Mouse (Mus musculus): Measurements from ENCODE around the gene Dnah14. TPM values are rescaled to one million over a fixed set of nuclear protein-coding genes. Genes with fewer than 3 reads are reported as not detected.

Dnah14 gene
- polyA plus RNA-seq, 1 experiment from 2014 or later, result 1.2 TPM

DNA sequence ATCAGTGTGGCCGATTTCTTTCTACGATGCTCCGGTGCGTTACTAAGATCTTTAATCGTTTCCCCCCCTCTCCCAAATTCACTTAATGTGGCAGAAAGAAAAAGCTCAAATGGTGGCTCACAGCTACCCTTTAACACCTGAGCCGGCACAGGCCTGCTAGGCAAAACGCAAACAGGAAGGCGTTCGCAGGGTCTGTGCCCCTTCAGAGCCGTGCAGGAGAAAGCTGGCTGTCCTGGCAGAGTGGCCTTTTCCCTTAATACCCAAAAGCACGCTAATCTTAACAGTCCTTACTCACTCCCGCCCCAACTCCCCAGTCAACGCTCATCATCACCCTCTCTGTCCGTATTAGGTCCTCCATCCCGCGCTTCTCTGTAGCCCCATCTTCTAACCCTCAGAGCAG is 265.0 kb downstream of the Dnah14 start:
- ATAC-seq (ENCODE audit: low FRiP score, low TSS enrichment), result no peak

DNA sequence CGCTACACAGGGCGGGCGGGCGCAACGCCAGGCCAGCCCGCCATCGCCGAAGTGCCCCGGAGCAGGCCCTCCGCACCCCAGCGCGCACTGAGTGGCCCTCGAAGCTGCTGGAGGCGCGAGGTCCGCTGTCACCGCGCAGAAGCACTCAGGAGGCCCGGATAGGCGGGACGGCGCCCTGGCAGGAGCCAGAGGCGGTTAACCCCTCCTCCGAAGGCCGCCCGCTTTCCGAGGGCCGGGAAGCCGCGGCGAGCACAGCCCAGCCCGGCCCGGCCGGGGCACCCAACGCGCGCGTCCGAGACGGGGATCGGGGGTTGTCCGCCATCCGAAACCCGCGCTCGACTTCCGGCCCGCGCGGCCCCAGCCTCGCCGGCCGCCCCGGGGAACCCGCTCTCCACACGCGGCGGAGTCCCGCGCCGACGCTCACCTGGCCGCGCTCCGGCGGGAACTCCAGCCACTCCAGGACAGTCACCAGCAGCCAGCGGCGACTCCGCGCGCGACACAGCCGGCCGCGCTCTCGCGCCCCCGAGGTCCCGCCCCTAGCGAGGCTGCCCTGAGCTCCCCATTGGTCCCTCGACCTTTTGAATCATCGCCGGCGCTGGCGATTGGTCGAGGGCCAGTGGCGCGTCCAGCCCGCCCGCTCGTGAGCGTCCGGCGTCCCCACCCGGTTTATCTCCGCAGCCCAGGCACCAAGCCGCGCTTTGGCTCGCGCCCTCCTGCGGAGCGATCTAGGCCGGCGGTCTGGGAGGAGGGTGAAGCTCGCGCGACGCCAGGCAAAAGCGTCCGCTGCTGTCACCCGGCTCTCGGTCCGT is 265.7 kb downstream of the Dnah14 start:
- H3K36me3 ChIP-seq (ENCODE audit: control insufficient read depth, insufficient read depth, low read length), result peaks cover 3% of the 10 kb centered on the region; the same call in 1 of the 2 replicates
- ATAC-seq (ENCODE audit: low FRiP score, low TSS enrichment) (peak; percentile 98), DNase-seq (ENCODE audit: low spot score) (peak; percentile 98)
- H3K27ac ChIP-seq (replicated peaks), result peak overlapping the region; percentile 98
- peak overlapping the region; percentile 88 for H3K4me2 ChIP-seq (replicated peaks; ENCODE audit: low read depth)
- H3K27me3 ChIP-seq (ENCODE audit: control insufficient read depth, insufficient read depth, low read length), result no peaks in the 10 kb centered on the region
- no peaks in the 10 kb centered on the region; the same call in 1 of the 2 replicates for H3K4me1 ChIP-seq (replicated peaks; ENCODE audit: control insufficient read depth, insufficient read depth)
- peak overlapping the region; percentile 83 for H3K4me3 ChIP-seq (ENCODE audit: low read depth, low read length)
- TF ChIP-seq EP300 (optimal IDR thresholded peaks at IDR 0.05) (no peak), CTCF (IDR thresholded peaks at IDR 0.05; ENCODE audit: low read depth) (peak; percentile 65)
- peak overlapping the region; percentile 92 for H3K9ac ChIP-seq (ENCODE audit: low read length)
- H3K9me3 ChIP-seq (ENCODE audit: control insufficient read depth, low read length), result no peaks in the 10 kb centered on the region
- WGBS, result under 1% methylated on average over 90 of the region's 113 CpGs

More for the DNA sequence above, 265.0 kb downstream of the Dnah14 start:
- H3K9ac ChIP-seq (ENCODE audit: low read length), result peak overlapping the region; percentile 92
- H3K9me3 ChIP-seq (ENCODE audit: control insufficient read depth, low read length), result no peaks in the 10 kb centered on the region
- H3K4me1 ChIP-seq (replicated peaks; ENCODE audit: control insufficient read depth, insufficient read depth), result no peaks in the 10 kb centered on the region; the same call in 1 of the 2 replicates
- peak overlapping the region; percentile 82 for H3K4me2 ChIP-seq (replicated peaks; ENCODE audit: low read depth)
- no peak for TF ChIP-seq EP300 (optimal IDR thresholded peaks at IDR 0.05)
- no peak for TF ChIP-seq CTCF (IDR thresholded peaks at IDR 0.05; ENCODE audit: low read depth)
- under 1% methylated on average over 16 of the region's 16 CpGs for WGBS
- H3K36me3 ChIP-seq (ENCODE audit: control insufficient read depth, insufficient read depth, low read length), result peaks cover 3% of the 10 kb centered on the region; the same call in 1 of the 2 replicates
- peak overlapping the region; percentile 83 for H3K4me3 ChIP-seq (ENCODE audit: low read depth, low read length)
- DNase-seq (ENCODE audit: low spot score), result no peak
- H3K27me3 ChIP-seq (ENCODE audit: control insufficient read depth, insufficient read depth, low read length), result no peaks in the 10 kb centered on the region
- H3K27ac ChIP-seq (replicated peaks), result peak overlapping the region; percentile 98

DNA sequence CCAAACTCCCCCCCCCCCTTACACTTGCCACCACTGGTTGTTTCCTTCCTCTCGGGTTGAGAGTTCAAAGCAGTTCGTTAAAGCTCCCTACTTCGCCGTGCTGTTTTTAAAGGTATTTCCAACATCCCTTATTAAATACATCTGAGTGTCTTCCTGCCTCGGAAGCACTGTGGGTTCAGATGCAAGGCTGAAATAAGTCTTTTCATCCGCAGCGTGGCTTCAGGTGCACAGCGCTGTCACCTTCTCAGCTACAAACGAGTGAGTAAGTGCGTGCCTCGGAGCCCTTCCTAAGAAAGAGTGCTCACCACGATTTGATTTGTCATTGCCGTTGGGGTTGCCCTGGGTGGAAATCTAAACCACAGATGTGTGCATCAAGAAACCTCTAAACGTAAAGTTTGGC is 266.4 kb downstream of the Dnah14 start, which contains the start of gene Lbr:
Lbr (minus strand) TSS at position 266 of the 400 bp plus-strand sequence.
- peak within 1 kb of the TSS; percentile 98 for H3K27ac ChIP-seq (replicated peaks)
- ATAC-seq (ENCODE audit: low FRiP score, low TSS enrichment) (no peak), DNase-seq (ENCODE audit: low spot score) (no peak)
- H3K4me2 ChIP-seq (replicated peaks; ENCODE audit: low read depth), result peak within 1 kb of the TSS; percentile 88
- peak within 1 kb of the TSS; percentile 92 for H3K9ac ChIP-seq (ENCODE audit: low read length)
- H3K4me3 ChIP-seq (ENCODE audit: low read depth, low read length), result peak within 1 kb of the TSS; percentile 83
- H3K4me1 ChIP-seq (replicated peaks; ENCODE audit: control insufficient read depth, insufficient read depth), result no peaks in the 10 kb centered on the region; the same call in 1 of the 2 replicates
- TF ChIP-seq CTCF (IDR thresholded peaks at IDR 0.05; ENCODE audit: low read depth) (no peak), EP300 (optimal IDR thresholded peaks at IDR 0.05) (no peak)
- peaks cover 3% of the 10 kb centered on the region; the same call in 1 of the 2 replicates for H3K36me3 ChIP-seq (ENCODE audit: control insufficient read depth, insufficient read depth, low read length)
- H3K9me3 ChIP-seq (ENCODE audit: control insufficient read depth, low read length), result no peaks in the 10 kb centered on the region
- H3K27me3 ChIP-seq (ENCODE audit: control insufficient read depth, insufficient read depth, low read length), result no peaks in the 10 kb centered on the region
- 2% methylated on average over 14 of the region's 14 CpGs for WGBS

DNA sequence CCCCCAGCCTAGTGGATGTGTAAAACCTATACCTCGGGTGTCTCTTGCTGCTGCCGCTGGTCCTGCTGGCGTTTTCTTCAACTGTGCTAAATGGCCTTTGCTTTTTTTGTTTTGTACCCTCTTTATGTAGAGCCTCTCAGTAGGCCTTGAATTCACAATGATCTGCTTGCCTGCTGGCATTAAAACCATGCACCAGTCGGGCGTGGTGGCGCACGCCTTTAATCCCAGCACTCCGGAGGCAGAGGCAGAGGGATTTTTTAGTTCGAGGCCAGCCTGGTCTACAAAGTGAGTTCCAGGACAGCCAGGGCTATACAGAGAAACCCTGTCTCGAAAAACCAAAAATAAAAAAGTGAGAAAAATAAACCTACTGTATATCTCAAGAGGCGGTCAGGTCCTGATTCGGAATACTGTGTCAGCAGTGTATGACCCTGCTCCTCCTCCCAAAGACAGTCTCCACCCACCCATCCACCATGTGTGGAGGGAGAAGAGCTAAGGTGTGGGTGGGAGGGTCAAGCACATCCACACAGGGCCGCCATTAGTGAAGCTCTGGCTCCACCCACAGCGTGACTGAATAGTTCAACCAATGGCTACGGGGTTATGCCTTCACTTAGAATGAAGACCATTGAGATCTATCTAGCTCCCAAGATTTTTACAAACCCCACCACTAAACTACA is 268.7 kb downstream of the Dnah14 start:
- WGBS, result 82% methylated on average over 15 of the region's 15 CpGs
- TF ChIP-seq EP300 (optimal IDR thresholded peaks at IDR 0.05) (no peak), CTCF (IDR thresholded peaks at IDR 0.05; ENCODE audit: low read depth) (no peak)
- no peaks in the 10 kb centered on the region for H3K36me3 ChIP-seq (ENCODE audit: control insufficient read depth, insufficient read depth, low read length)
- no peaks in the 10 kb centered on the region for H3K9me3 ChIP-seq (ENCODE audit: control insufficient read depth, low read length)
- H3K4me3 ChIP-seq (ENCODE audit: low read depth, low read length), result no peak overlapping the region
- no peaks in the 10 kb centered on the region; the same call in 1 of the 2 replicates for H3K4me1 ChIP-seq (replicated peaks; ENCODE audit: control insufficient read depth, insufficient read depth)
- no peak for DNase-seq (ENCODE audit: low spot score)
- no peak for ATAC-seq (ENCODE audit: low FRiP score, low TSS enrichment)
- no peak overlapping the region for H3K27ac ChIP-seq (replicated peaks)
- H3K9ac ChIP-seq (ENCODE audit: low read length), result no peak overlapping the region
- no peak overlapping the region for H3K4me2 ChIP-seq (replicated peaks; ENCODE audit: low read depth)
- no peaks in the 10 kb centered on the region for H3K27me3 ChIP-seq (ENCODE audit: control insufficient read depth, insufficient read depth, low read length)

DNA sequence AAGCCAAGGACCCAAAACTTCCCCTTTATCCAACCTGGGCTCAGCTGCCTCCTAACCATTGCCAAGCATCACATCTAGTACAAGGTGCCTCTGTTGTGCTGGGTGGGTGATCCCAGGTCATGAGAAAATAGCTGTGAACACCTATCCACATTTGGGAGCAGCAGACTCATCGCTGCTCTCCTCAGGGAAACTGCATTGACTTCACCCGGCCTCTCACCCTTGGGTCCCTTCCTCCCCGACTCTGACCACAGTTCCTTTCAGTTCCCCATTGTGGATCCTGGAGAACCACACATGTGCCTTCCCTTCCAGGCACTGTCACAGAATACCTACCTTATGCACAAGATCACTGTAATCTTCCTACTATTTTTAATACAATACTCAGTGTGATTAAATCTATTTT is 269.4 kb downstream of the Dnah14 start:
- TF ChIP-seq EP300 (optimal IDR thresholded peaks at IDR 0.05) (no peak), CTCF (IDR thresholded peaks at IDR 0.05; ENCODE audit: low read depth) (no peak)
- Histone ChIP-seq H3K27ac (replicated peaks) (no peak overlapping the region), H3K27me3 (ENCODE audit: control insufficient read depth, insufficient read depth, low read length) (no peaks in the 10 kb centered on the region), H3K36me3 (ENCODE audit: control insufficient read depth, insufficient read depth, low read length) (no peaks in the 10 kb centered on the region), H3K4me2 (replicated peaks; ENCODE audit: low read depth) (no peak overlapping the region), H3K9me3 (ENCODE audit: control insufficient read depth, low read length) (no peaks in the 10 kb centered on the region), H3K9ac (ENCODE audit: low read length) (no peak overlapping the region), H3K4me3 (ENCODE audit: low read depth, low read length) (no peak overlapping the region), H3K4me1 (replicated peaks; ENCODE audit: control insufficient read depth, insufficient read depth) (no peaks in the 10 kb centered on the region)
- WGBS, result 83% methylated on average over 3 of the region's 3 CpGs
- no peak for DNase-seq (ENCODE audit: low spot score)
- no peak for ATAC-seq (ENCODE audit: low FRiP score, low TSS enrichment)

All from stomach, postnatal 0 days (tissue).